Mouse (Mus musculus) 3134 (cell line): ENCODE results near the gene Gabrd.
"Not testable (repeated sequence)": the region's sequence is repeated elsewhere in the genome, so short reads cannot be mapped to it uniquely, and the experiment has no call there.

Experiments
- DNase-seq: peaks from one replicate; pipeline ENCODE4 v3.0.0-alpha.2; 2011; ENCODE audit warnings: low spot score; ENCODE audit not compliant: insufficient read length; ENCODE audit errors: extremely low read depth

The Gabrd gene

GRCm38 (mm10) chr4:155397511-155398221 lies at the start of gene Gabrd:
Gene Gabrd, minus strand, starts transcription at chr4:155398112.
- peak; percentile 9 for DNase-seq

GRCm38 (mm10) chr4:155442808-155443207 lies 44.9 kb upstream of the Gabrd start:
- DNase-seq = no peak

GRCm38 (mm10) chr4:155433993-155434392 lies 36.1 kb upstream of the Gabrd start:
- no peak for DNase-seq

GRCm38 (mm10) chr4:155432358-155432757 lies 34.4 kb upstream of the Gabrd start:
- no peak for DNase-seq

- no peak for DNase-seq
These were observed 31.3 kb upstream of the Gabrd start for GRCm38 (mm10) chr4:155429202-155429601.

GRCm38 (mm10) chr4:155428442-155428841 lies 30.5 kb upstream of the Gabrd start:
- DNase-seq = no peak

- no peak for DNase-seq
These were observed 28.4 kb upstream of the Gabrd start for GRCm38 (mm10) chr4:155426272-155426671.

- no peak for DNase-seq
These were observed 26.1 kb upstream of the Gabrd start for GRCm38 (mm10) chr4:155423988-155424387.

- DNase-seq = not testable (repeated sequence)
These were observed 23.8 kb upstream of the Gabrd start for GRCm38 (mm10) chr4:155421412-155422370.

- no peak for DNase-seq
These were observed 22.2 kb upstream of the Gabrd start for GRCm38 (mm10) chr4:155420137-155420536.

GRCm38 (mm10) chr4:155414656-155415235 lies 16.8 kb upstream of the Gabrd start:
- no peak for DNase-seq

- DNase-seq = no peak
These were observed 15.9 kb upstream of the Gabrd start for GRCm38 (mm10) chr4:155413641-155414335.

- no peak for DNase-seq
These were observed 14.2 kb upstream of the Gabrd start for GRCm38 (mm10) chr4:155412124-155412523.

- no peak for DNase-seq
These were observed 11.3 kb upstream of the Gabrd start, which contains the start of gene Cfap74 for GRCm38 (mm10) chr4:155409058-155409776. Gene Cfap74, plus strand, starts transcription at chr4:155409190.

- no peak for DNase-seq
These were observed 10.8 kb upstream of the Gabrd start for GRCm38 (mm10) chr4:155408695-155409057.

GRCm38 (mm10) chr4:155402489-155402888 lies 4.6 kb upstream of the Gabrd start:
- no peak for DNase-seq

- no peak for DNase-seq
These were observed 3.2 kb upstream of the Gabrd start for GRCm38 (mm10) chr4:155401121-155401520.

- DNase-seq = no peak
These were observed 269 bp upstream of the Gabrd start for GRCm38 (mm10) chr4:155398222-155398540.

GRCm38 (mm10) chr4:155396751-155397150 lies 1.2 kb downstream of the Gabrd start:
- DNase-seq = no peak

GRCm38 (mm10) chr4:155395471-155395870 lies 2.4 kb downstream of the Gabrd start:
- no peak for DNase-seq
